Mouse (Mus musculus) lung, postnatal 0 days (tissue): ENCODE measurements around the gene Npr1.

Experiments used
- CTCF ChIP-seq: IDR thresholded peaks from 2 replicates; pipeline ENCODE4 v1.5.1; 2016; ENCODE audit warnings: antibody characterized with exemption, mild to moderate bottlenecking
- EP300 ChIP-seq: IDR thresholded peaks from 2 replicates; pipeline ENCODE4 v1.6.1; 2016; ENCODE audit warnings: antibody characterized with exemption, mild to moderate bottlenecking, control low read depth

DNA sequence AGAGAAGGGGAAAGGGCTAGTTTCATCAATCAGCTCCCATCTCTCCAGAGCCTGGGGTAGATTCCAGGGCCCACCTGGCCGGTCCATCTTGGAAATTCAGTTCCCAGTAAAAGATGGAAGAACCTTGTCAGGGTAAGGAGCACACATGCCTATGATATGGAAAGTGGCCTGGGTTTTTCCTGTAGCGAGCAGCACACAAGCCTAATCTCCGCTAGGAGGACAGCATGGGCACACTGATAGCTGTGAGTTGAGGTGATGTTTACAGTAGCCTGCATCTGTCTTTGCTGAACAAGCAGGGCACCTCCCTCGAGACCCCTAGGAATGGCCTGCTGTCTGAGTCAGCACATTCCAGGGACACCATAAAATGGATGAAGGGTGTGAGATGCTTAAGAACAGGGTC is 61.1 kb downstream of the Npr1 start:
- no peak for TF ChIP-seq CTCF
- TF ChIP-seq EP300, result no peak
